Mouse (Mus musculus): ENCODE data around the gene Atl2.

The Atl2 gene

DNA sequence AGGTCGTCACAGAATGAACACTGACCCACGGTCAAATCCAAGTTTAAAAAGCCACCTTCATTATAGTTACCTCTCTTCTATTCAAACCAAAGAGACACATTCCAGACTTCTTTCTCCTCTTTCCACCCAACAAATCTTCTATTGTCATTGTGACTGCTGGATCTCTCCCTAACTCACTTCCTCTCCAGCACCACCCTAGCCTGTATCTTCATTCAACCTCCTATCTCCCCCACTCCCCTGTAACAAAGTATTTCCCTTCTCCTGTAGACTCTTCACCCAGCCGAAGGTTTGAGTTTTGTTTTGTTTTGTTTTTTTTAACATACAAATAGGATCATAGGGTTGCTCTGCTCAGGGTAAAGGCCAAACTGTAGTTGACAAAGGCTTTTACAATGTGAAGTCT, 1.7 kb upstream of the Atl2 start:
- no peak for DNase-seq (ENCODE audit: low spot score)

DNA sequence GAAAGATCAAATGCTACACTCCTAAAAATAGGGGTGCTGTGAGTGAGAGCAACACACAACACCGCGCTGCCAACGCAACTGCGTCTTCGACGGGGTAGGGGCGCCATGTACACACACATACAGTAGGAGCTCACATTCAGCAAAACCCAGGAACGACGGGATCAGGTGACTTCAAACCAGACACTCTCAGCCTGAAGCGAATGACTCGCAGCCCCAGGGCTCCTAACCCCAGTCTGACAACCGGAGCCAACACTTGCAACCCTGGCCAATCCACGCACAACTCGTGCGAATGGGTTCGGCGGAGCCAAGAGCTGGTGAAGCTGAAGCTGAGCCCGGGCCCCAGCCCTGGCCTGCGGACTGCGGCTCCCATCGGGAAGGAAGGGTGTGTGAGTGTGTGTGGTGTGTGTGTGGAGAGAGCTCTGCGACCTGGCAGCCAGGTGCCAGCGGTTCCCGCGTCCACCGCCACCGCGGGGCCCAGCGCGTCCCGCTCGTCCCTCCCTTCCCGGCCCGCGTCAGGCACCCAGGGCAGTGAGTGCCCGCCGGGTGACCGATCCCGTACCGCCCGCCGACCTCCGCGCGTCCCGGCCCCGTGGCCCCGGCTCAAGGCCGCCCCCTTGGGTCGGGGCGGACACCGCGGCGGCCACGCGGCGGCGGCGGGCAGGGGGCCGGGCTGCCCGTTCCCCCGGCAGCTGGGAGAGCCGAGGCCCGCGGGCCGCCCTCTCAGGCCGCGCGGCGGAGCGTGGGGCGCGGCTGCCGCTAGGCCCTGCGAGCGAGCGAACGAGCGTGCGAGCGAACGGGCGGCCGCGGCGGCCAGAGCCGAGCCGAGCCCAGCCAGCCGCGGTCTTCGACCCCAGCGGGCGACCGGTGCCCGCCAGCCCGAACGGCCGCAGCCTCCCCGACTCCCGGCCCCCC, 696 bp downstream of the Atl2 start:
- DNase-seq (ENCODE audit: low spot score): peak; percentile 72

DNA sequence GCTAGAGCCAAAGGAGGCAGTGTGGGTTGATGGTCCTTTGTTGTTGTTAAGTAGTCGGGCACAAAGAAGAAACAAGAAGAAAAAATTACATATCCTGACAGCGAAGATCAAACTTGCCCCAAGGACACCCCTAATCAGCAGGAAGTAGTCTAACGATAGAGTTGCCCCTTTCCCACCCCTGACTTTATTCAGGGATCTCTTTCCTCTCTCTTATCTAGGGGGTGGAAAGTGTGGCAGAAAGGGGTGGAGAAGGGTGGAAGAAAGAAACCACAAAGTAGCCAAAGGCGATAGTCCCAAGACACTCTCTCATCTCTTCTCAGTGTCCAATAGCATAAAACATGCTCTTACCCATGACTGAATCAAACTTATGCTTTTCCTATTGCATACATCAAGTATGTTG, 1.9 kb downstream of the Atl2 start:
- DNase-seq (ENCODE audit: low spot score): no peak

DNA sequence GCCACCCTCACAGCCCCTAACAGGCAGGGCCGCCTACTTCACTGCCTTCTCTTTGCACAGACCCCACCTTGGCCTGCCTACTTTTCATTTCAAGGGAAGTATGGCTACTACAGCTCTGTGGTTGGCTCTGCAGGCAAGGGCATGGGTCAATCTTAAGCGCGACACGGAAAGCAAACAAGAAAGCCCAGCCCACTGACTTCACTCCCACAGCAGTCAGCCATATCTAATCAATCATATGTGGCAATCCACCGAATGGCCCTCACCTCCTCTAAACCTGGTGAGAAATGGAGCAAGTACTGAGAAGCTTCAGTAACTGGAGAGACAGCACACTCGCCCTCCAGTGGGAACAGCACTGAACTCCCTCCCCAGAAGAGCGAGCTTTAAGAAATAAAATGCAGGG, 4.0 kb downstream of the Atl2 start:
- DNase-seq (ENCODE audit: low spot score): no peak

DNA sequence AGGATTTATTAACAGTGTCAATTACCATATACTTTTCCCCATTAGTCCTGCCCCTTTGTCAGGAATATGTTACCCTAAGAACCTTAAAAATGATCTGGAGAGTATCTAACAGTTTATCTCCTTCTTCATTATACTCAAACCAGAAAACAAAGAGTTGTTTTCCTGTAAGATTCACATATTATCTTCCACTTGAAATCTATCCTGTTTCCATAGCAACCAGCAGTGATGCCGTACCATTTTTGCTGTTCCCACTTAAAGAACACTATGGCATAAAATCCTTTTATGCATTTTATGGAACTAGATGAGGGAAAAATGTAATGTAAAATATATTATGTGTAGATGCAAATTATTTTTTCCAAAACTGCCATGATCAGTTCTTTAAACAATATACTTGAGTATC, 8.0 kb downstream of the Atl2 start:
- DNase-seq (ENCODE audit: low spot score): no peak

DNA sequence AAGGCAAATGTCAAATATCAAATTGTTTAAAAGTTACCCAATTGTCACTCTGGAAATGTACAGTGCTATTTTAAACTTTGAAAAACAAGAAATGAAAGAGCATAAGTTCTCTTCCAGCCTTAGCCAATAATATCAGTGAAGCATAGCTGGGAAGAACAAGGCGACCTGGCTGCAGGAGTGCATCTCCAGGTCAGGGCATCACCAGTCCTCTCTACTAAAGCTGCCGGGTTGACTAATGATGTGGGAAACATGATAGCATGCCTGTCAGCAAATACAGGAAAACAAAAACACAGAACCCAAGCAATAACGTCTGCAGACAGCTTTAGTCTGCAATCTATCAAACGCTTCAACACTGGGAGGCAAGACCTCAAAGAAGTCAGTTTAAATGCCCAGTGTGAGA, 12.7 kb downstream of the Atl2 start:
- DNase-seq (ENCODE audit: low spot score): no peak

DNA sequence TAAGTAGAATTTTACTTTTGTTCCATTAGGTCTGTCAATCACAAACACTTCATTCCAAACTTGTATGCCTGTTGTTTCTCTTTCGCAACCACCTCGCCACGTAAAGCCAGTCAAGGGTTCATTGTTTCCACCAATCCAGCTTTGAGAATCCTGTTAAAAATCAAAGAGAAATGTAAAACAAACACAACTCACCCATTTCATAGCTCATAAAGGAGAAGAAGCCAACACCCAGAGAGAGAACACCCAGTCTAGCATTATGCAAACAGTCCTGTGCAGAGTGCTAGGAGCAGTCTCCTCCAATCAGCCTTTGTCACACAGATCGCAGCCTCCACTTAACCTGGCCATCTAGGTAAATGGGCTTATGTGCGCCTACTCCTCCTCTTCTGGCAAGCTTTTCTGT, 30.9 kb downstream of the Atl2 start:
- DNase-seq (ENCODE audit: low spot score): no peak

DNA sequence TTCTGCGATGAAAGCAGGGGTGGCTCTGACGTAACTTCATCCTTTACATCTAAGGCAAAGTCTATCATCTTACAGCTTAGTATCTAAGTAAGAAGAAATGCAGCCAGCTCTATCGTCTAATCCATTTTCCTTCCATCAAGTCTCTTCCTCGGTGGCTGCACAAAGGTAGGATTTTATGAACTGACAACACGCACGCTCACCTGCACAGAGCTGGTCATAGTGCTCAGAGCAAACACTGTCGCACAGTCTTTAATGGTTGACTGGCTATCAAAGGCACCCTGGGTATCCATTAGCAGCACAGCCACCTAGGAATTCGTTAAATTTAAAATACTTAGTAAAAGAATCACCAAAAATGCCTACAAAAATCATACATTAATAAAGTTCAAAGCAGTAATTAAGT, 31.4 kb downstream of the Atl2 start:
- DNase-seq (ENCODE audit: low spot score): no peak

DNA sequence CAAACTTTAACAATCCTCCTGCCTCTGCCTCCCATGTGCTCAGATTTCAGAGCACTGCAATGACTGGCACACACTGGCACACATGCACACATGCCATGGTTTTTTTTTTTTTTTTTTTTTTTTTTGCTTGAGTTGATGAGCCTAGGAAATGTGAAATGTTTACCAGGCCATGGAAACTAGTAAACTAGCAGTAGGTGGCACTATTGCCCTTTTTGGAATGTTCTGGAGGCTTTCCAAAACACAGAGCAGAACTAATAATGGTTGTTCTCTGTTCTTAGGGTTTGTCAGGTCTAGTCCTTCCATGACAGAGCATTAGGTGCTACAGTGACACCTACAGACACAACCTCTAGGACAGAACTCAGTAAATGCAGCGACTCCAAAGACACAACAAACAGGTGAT, 33.9 kb downstream of the Atl2 start:
- DNase-seq (ENCODE audit: low spot score): peak; percentile 7

DNA sequence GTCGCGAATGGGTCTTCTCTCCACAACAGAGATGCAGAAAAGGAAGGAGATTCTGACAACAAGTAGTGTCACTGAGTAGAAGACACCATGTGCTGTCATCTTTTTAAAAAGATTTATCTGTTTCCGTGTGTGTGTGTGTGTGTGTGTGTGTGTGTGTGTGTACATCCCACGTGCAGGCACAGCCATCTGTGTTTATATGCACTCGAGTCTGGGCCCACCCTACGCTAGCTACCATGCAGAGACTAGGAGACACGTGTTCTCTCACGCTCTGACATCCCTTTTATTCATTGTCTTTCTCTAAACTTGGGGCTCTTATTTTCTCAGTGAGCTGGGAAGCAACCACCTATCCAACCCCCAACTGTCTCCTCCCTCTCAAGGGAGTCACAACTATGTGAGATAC, 40.4 kb downstream of the Atl2 start:
- DNase-seq (ENCODE audit: low spot score): no peak

DNA sequence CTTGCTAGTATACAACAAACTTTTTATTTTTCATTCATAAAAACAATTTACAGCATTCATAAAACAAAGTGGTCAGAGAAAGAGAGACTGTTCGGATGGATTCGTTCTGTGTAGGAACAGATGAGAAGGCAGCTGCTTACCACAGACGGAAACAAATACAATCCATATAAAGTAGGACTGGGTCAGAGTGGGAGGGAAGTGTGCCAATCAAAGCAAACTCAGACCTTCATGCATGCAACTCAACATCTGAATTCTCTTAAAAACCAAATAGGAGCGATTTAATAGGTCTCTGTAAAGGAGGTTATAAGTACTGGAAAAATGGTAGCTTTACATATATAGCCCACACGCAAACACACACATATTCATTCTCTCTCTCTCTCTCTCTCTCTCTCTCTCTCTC, 47.5 kb downstream of the Atl2 start:
- no peak for DNase-seq (ENCODE audit: low spot score)

DNA sequence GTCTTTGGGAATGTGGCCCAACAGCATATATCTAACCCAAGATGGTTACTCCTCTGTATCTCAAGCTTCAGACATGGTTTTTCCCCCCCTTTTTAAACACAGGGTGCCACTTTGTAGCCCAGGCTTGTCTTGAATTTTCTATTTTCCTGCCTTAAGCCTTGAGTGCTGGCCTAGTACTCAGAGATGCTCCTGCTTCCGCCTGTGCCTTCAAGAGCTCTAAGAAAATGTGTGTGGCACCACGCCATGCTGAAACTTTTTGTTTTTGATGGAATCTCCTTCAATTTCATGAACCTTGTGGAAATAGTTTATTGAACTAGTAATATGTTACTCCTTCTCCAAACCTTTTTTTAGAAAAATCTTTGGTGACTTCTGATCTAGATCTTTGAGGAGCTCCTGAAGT, 49.7 kb downstream of the Atl2 start:
- no peak for DNase-seq (ENCODE audit: low spot score)

DNA sequence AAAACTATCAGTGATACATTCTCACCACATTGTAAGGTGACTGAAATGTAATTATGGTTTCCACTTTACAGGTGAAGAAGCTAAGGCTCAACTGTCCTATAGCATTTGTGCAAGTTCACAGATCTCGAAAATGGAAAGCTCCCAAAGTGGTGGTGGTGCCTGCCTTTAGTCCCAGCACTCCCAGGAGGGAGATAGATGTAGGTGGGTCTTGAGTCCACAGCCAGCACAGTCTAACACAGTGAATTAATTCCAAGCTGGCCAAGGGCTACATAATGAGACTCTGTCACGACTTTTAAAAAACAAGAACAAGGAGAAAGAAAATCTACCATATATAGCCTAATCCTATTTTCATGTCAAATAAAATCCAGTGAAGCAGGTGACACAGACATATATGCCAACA, 50.2 kb downstream of the Atl2 start:
- no peak for DNase-seq (ENCODE audit: low spot score)

DNA sequence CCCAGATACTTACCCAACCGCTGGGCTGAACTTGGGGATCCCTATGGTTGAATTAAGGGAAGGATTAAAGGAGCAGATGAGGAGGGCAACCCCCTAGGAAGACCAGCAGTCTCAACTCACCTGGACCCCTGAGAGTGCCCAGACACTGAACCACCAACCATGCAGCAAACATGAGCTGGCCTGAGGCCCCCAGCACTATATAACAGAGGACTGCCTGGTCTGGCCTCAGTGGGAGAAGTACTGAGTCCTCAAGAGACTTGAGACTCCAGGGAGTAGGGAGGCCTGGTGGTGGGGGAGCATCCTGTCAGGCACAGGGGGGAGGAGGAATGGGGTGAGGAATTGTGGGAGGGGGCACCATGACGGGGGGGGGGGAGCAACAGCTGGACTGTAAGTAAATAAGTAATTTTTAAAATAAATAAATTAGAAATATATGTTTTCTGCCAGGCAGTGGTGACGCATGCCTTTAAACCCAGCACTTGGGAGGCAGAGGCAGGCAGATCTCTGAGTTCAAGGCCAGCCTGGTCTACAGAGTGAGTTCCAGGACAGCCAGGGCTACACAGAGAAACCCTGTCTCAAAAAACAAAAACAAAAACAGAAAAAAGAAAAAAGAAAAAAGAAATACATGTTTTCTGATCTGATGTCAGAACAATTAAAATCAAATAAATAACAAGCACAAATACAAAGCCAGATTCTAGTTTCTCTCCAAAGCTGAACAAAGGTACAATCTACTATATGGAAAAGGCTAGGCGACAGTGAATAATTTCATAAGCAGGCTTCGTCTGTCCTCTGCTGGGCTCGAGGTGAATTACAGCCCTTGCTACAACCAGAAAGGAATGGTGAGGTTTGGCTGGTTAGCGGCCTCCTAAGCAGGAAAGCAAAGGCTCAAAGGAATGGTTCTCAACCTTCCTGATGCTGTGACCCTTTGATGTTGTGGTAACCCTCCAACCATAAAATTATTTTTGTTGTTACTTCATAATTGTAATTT, 55.4 kb downstream of the Atl2 start:
- peak; percentile 50 for DNase-seq (ENCODE audit: low spot score)

DNA sequence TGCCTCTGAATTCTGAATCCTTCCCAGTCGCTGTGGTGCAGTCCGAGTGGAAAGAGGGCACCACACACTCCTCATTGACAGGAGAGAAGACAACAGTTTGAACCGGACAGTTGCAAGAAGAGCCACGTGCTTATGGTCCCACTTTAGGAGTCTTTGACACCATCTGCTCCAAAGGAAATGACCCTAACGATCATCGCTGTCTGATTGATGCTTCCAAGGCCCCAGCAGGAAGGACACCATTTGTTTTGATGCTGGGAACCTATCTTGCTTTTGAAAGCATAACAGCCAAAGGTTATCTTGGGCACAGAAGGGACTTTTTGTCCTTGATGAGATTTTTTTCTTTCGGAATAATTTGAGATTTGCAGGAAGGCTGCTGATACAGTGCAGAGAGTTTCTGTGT, 58.9 kb downstream of the Atl2 start:
- no peak for DNase-seq (ENCODE audit: low spot score)

DNA sequence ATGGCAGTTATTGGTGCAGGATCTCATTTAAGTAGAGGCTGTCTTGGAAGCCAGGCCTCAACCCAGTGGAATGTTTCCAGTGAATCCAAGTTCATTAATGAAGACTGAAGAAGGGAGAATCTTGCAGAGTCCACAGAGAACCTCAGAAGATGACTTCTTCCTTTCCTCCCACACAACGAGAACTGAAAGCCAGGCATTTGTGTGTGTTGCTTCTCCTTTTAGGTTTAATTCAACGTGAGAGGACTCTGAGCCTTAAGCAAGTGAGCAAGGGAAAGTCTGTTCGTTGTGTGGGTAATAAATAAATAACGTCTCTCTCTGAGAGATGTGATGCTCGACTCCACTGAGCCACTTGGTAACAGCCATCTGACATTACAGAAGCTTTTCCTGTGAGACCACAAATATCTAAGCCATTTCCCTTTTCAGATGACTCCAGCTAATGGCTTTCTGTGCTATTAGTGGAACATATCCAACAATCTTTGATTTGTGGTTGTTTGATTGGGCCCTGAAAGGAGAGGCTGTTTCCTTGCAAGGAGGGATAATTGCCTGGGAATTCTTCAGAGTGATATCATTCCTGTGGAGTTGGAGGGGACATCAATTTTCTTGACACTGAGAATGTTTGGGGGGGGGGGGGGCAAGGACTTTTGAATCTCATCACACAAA, 60.1 kb downstream of the Atl2 start:
- DNase-seq (ENCODE audit: low spot score): no peak

DNA sequence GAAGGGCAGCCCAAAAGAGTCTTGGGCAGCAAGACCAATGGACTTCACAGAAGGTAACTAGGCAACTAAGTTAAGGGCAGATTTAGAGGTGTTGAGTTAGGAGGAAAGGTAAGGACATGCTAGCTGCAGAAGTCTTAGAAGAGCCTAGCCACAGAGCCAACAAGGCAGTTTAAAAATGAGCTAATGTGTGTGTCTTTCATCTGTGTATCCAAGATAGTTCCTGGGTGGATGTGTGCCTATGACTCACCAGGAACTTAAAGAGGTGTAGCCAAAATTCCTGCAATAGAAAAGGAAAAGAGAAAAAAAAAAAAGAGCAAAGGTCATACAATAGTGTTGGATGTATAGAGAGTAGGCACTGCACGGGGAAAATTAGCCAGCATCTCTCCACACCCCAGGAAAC, 63.6 kb downstream of the Atl2 start:
- no peak for DNase-seq (ENCODE audit: low spot score)

DNA sequence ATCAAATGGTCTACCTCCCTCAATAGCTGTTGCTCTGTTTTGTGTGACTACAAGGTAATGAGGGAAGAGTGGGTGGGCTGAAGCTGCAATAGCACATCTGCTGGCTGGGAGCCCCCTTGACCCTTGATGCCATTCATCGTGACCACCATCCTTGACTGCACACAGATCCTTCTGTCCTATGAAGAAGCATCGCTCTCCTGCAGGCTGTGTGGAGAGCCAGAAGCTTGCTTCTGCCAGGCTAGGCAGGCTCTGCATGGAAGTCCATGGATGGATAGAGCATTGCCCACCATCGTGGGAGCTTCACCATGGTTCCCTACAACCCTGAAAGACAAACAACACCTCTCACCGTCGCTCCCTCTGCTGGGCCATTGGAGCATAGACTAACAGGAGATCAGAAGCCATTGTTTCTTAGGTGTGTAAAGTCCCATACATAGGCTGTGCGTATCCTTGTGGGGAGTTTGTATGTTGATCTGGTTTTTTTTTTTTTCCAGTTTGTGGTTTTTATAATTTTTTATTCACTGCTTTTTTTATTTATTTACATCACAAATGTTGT, 69.4 kb downstream of the Atl2 start:
- DNase-seq (ENCODE audit: low spot score): peak; percentile 15

DNA sequence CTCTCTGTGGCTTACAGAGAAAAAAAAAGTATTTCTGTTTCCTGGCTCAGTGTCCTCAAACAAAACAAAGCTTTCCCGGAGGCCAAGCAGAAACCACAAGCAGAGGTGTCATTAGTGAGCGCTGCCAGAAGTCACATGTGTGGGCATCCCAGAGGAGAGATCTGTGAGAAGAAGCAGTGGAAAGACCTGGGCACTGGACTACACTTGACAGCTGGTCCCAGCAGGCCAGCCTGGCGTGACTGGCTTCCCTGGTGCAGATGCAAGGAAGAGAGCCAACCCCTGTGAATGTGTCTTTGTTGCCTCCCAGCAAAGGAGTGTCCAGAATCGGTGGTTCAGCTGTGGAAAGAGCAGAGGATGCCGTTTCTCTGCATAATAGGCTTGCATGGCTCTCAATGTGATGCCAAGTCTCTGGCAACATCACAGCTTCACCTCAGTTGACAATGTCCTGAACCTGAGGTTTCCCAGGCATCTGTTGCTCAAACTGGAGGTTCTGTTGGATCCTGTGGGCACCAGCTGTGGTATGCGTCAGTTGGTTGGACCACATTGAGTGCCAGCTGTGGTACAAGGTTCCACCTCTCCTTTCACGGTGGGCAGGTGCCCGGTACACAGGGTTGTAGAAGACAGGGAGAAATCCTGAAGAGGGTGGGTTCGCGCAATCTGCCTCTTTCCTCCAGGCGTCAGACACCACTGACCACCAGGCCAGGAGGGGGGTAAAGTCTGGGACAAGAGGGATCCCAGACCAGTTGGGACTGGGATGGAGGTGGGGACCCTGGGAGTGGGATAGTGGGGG, 70.5 kb downstream of the Atl2 start:
- DNase-seq (ENCODE audit: low spot score): no peak

DNA sequence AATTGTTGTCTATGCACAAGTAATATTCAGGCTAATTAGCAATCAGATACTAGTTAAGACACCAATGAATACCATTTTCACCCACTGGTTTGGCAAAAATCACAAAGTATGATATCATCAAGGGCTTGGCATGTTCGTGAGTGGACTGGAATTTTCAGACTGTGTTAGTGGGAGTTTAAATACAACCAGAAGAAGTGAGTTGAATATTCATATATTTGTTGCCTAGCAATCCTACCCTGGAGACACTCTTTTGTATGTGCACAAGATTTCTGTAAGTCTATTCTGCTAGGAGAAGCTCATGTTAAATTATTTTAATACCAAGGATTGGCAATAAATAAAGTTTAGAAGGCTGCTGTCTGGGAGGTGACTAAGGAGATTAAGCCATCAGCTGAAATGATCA, 71.5 kb downstream of the Atl2 start:
- no peak for DNase-seq (ENCODE audit: low spot score)

DNA sequence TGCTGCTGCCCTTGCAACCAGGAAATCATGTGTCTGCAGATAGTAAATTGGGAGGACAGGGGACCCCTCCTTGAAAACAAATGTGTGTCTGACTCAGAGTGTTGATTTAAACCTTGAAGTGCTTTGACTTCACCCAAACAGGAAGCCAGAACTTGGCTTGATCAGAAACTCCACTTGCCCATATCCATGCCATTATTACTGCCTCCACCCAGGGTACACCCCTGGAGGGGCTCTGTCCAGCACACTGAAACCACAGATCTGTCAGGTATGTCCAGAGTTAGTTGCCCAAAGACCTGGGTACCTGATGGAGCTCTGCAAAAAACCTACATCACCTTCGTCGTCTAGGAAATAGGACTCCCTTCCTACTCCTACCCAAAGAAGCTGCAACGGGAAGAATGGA, 77.0 kb downstream of the Atl2 start:
- DNase-seq (ENCODE audit: low spot score): peak; percentile 5

Measured in T-cell, adult 2 months (primary cell).